Mouse (Mus musculus): Measurements from ENCODE around the gene Dhtkd1. TPM values are rescaled to one million over a fixed set of nuclear protein-coding genes. Genes with fewer than 3 reads are reported as not detected.

Gene Dhtkd1
- polyA plus RNA-seq, 1 experiment from 2014 or later: 5.0 TPM

- Histone ChIP-seq H3K4me3 (ENCODE audit: low read depth, low read length) (no peak overlapping the region), H3K36me3 (ENCODE audit: control insufficient read depth, insufficient read depth, low read length) (no peaks in the 10 kb centered on the region), H3K4me1 (replicated peaks; ENCODE audit: control insufficient read depth, insufficient read depth, low read length) (no peaks in the 10 kb centered on the region), H3K9me3 (ENCODE audit: control insufficient read depth, low read length) (no peaks in the 10 kb centered on the region), H3K27me3 (ENCODE audit: control insufficient read depth, insufficient read depth, low read length) (no peaks in the 10 kb centered on the region), H3K9ac (ENCODE audit: low read length) (no peak overlapping the region), H3K4me2 (ENCODE audit: low read depth, low read length, severe bottlenecking) (no peak overlapping the region), H3K27ac (ENCODE audit: low read depth, low read length) (no peak overlapping the region)
- ATAC-seq (replicated peaks; ENCODE audit: low FRiP score): no peak
- no peak for DNase-seq (ENCODE audit: low spot score)
- 94% methylated on average over 9 of the region's 9 CpGs for WGBS
Measured at GRCm38 (mm10) chr2:5940936-5941335, 1.7 kb downstream of the Dhtkd1 start.

GRCm38 (mm10) chr2:5939911-5940310, 2.7 kb downstream of the Dhtkd1 start:
- Histone ChIP-seq H3K9me3 (ENCODE audit: control insufficient read depth, low read length) (no peaks in the 10 kb centered on the region), H3K9ac (ENCODE audit: low read length) (no peak overlapping the region), H3K4me2 (ENCODE audit: low read depth, low read length, severe bottlenecking) (no peak overlapping the region), H3K4me3 (ENCODE audit: low read depth, low read length) (no peak overlapping the region), H3K36me3 (ENCODE audit: control insufficient read depth, insufficient read depth, low read length) (no peaks in the 10 kb centered on the region), H3K27ac (ENCODE audit: low read depth, low read length) (no peak overlapping the region), H3K4me1 (replicated peaks; ENCODE audit: control insufficient read depth, insufficient read depth, low read length) (no peaks in the 10 kb centered on the region), H3K27me3 (ENCODE audit: control insufficient read depth, insufficient read depth, low read length) (no peaks in the 10 kb centered on the region)
- DNase-seq (ENCODE audit: low spot score) (no peak), ATAC-seq (replicated peaks; ENCODE audit: low FRiP score) (no peak)
- WGBS: 95% methylated on average over 14 of the region's 14 CpGs

GRCm38 (mm10) chr2:5939319-5939718, 3.3 kb downstream of the Dhtkd1 start:
- H3K36me3 ChIP-seq (ENCODE audit: control insufficient read depth, insufficient read depth, low read length): no peaks in the 10 kb centered on the region
- 92% methylated on average over 3 of the region's 3 CpGs for WGBS
- no peaks in the 10 kb centered on the region for H3K9me3 ChIP-seq (ENCODE audit: control insufficient read depth, low read length)
- H3K27ac ChIP-seq (ENCODE audit: low read depth, low read length): no peak overlapping the region
- no peak for DNase-seq (ENCODE audit: low spot score)
- no peak overlapping the region for H3K9ac ChIP-seq (ENCODE audit: low read length)
- no peak for ATAC-seq (replicated peaks; ENCODE audit: low FRiP score)
- H3K4me3 ChIP-seq (ENCODE audit: low read depth, low read length): no peak overlapping the region
- H3K4me2 ChIP-seq (ENCODE audit: low read depth, low read length, severe bottlenecking): no peak overlapping the region
- no peaks in the 10 kb centered on the region for H3K4me1 ChIP-seq (replicated peaks; ENCODE audit: control insufficient read depth, insufficient read depth, low read length)
- no peaks in the 10 kb centered on the region for H3K27me3 ChIP-seq (ENCODE audit: control insufficient read depth, insufficient read depth, low read length)

GRCm38 (mm10) chr2:5936550-5936949, 6.0 kb downstream of the Dhtkd1 start:
- Histone ChIP-seq H3K36me3 (ENCODE audit: control insufficient read depth, insufficient read depth, low read length) (no peaks in the 10 kb centered on the region), H3K4me1 (replicated peaks; ENCODE audit: control insufficient read depth, insufficient read depth, low read length) (no peaks in the 10 kb centered on the region), H3K4me2 (ENCODE audit: low read depth, low read length, severe bottlenecking) (no peak overlapping the region), H3K9ac (ENCODE audit: low read length) (no peak overlapping the region), H3K4me3 (ENCODE audit: low read depth, low read length) (no peak overlapping the region), H3K27me3 (ENCODE audit: control insufficient read depth, insufficient read depth, low read length) (no peaks in the 10 kb centered on the region), H3K27ac (ENCODE audit: low read depth, low read length) (no peak overlapping the region), H3K9me3 (ENCODE audit: control insufficient read depth, low read length) (no peaks in the 10 kb centered on the region)
- DNase-seq (ENCODE audit: low spot score) (no peak), ATAC-seq (replicated peaks; ENCODE audit: low FRiP score) (no peak)
- 92% methylated on average over 4 of the region's 4 CpGs for WGBS

GRCm38 (mm10) chr2:5936068-5936467, 6.5 kb downstream of the Dhtkd1 start:
- no peaks in the 10 kb centered on the region for H3K9me3 ChIP-seq (ENCODE audit: control insufficient read depth, low read length)
- no peaks in the 10 kb centered on the region for H3K36me3 ChIP-seq (ENCODE audit: control insufficient read depth, insufficient read depth, low read length)
- H3K4me1 ChIP-seq (replicated peaks; ENCODE audit: control insufficient read depth, insufficient read depth, low read length): no peaks in the 10 kb centered on the region
- H3K27me3 ChIP-seq (ENCODE audit: control insufficient read depth, insufficient read depth, low read length): no peaks in the 10 kb centered on the region
- ATAC-seq (replicated peaks; ENCODE audit: low FRiP score) (no peak), DNase-seq (ENCODE audit: low spot score) (no peak)
- H3K9ac ChIP-seq (ENCODE audit: low read length): no peak overlapping the region
- no peak overlapping the region for H3K4me2 ChIP-seq (ENCODE audit: low read depth, low read length, severe bottlenecking)
- WGBS: 84% methylated on average over 6 of the region's 6 CpGs
- H3K4me3 ChIP-seq (ENCODE audit: low read depth, low read length): no peak overlapping the region
- no peak overlapping the region for H3K27ac ChIP-seq (ENCODE audit: low read depth, low read length)

GRCm38 (mm10) chr2:5934936-5935335, 7.7 kb downstream of the Dhtkd1 start:
- Histone ChIP-seq H3K9me3 (ENCODE audit: control insufficient read depth, low read length) (no peaks in the 10 kb centered on the region), H3K27ac (ENCODE audit: low read depth, low read length) (no peak overlapping the region), H3K4me3 (ENCODE audit: low read depth, low read length) (no peak overlapping the region), H3K9ac (ENCODE audit: low read length) (no peak overlapping the region), H3K4me1 (replicated peaks; ENCODE audit: control insufficient read depth, insufficient read depth, low read length) (no peaks in the 10 kb centered on the region), H3K27me3 (ENCODE audit: control insufficient read depth, insufficient read depth, low read length) (no peaks in the 10 kb centered on the region), H3K36me3 (ENCODE audit: control insufficient read depth, insufficient read depth, low read length) (no peaks in the 10 kb centered on the region), H3K4me2 (ENCODE audit: low read depth, low read length, severe bottlenecking) (no peak overlapping the region)
- 89% methylated on average over 3 of the region's 3 CpGs for WGBS
- DNase-seq (ENCODE audit: low spot score) (no peak), ATAC-seq (replicated peaks; ENCODE audit: low FRiP score) (no peak)

GRCm38 (mm10) chr2:5931938-5932337, 10.7 kb downstream of the Dhtkd1 start:
- Histone ChIP-seq H3K4me1 (replicated peaks; ENCODE audit: control insufficient read depth, insufficient read depth, low read length) (no peaks in the 10 kb centered on the region), H3K27ac (ENCODE audit: low read depth, low read length) (no peak overlapping the region), H3K9ac (ENCODE audit: low read length) (no peak overlapping the region), H3K27me3 (ENCODE audit: control insufficient read depth, insufficient read depth, low read length) (no peaks in the 10 kb centered on the region), H3K4me3 (ENCODE audit: low read depth, low read length) (no peak overlapping the region), H3K4me2 (ENCODE audit: low read depth, low read length, severe bottlenecking) (no peak overlapping the region), H3K36me3 (ENCODE audit: control insufficient read depth, insufficient read depth, low read length) (no peaks in the 10 kb centered on the region; the same call in 1 of the 2 replicates), H3K9me3 (ENCODE audit: control insufficient read depth, low read length) (no peaks in the 10 kb centered on the region)
- ATAC-seq (replicated peaks; ENCODE audit: low FRiP score): no peak
- DNase-seq (ENCODE audit: low spot score): no peak
- WGBS: 92% methylated on average over 5 of the region's 5 CpGs

GRCm38 (mm10) chr2:5930291-5931054, 12.1 kb downstream of the Dhtkd1 start:
- Histone ChIP-seq H3K4me3 (ENCODE audit: low read depth, low read length) (no peak overlapping the region), H3K9ac (ENCODE audit: low read length) (no peak overlapping the region), H3K4me2 (ENCODE audit: low read depth, low read length, severe bottlenecking) (no peak overlapping the region), H3K36me3 (ENCODE audit: control insufficient read depth, insufficient read depth, low read length) (no peaks in the 10 kb centered on the region; the same call in 1 of the 2 replicates), H3K4me1 (replicated peaks; ENCODE audit: control insufficient read depth, insufficient read depth, low read length) (no peaks in the 10 kb centered on the region), H3K9me3 (ENCODE audit: control insufficient read depth, low read length) (no peaks in the 10 kb centered on the region), H3K27me3 (ENCODE audit: control insufficient read depth, insufficient read depth, low read length) (no peaks in the 10 kb centered on the region), H3K27ac (ENCODE audit: low read depth, low read length) (no peak overlapping the region)
- DNase-seq (ENCODE audit: low spot score) (no peak), ATAC-seq (replicated peaks; ENCODE audit: low FRiP score) (no peak)
- 93% methylated on average over 18 of the region's 18 CpGs for WGBS

- 92% methylated on average over 5 of the region's 5 CpGs for WGBS
- Histone ChIP-seq H3K9me3 (ENCODE audit: control insufficient read depth, low read length) (no peaks in the 10 kb centered on the region), H3K4me3 (ENCODE audit: low read depth, low read length) (no peak overlapping the region), H3K4me2 (ENCODE audit: low read depth, low read length, severe bottlenecking) (no peak overlapping the region), H3K27ac (ENCODE audit: low read depth, low read length) (no peak overlapping the region), H3K27me3 (ENCODE audit: control insufficient read depth, insufficient read depth, low read length) (no peaks in the 10 kb centered on the region), H3K9ac (ENCODE audit: low read length) (no peak overlapping the region), H3K4me1 (replicated peaks; ENCODE audit: control insufficient read depth, insufficient read depth, low read length) (no peaks in the 10 kb centered on the region), H3K36me3 (ENCODE audit: control insufficient read depth, insufficient read depth, low read length) (no peaks in the 10 kb centered on the region; the same call in 1 of the 2 replicates)
- ATAC-seq (replicated peaks; ENCODE audit: low FRiP score) (no peak), DNase-seq (ENCODE audit: low spot score) (no peak)
Measured at GRCm38 (mm10) chr2:5929793-5930192, 12.8 kb downstream of the Dhtkd1 start.

Data from forebrain, embryonic 11.5 days (tissue).